Mouse (Mus musculus) heart, embryonic 11.5 days (tissue): ENCODE data around the gene Rps6kl1. TPM values are rescaled to one million over a fixed set of nuclear protein-coding genes. Genes with fewer than 3 reads are reported as not detected.

Experiments
- ATAC-seq: fragments of 200-750 bp; cut with Nextera tagmentation; replicated peaks from 2 replicates; pipeline ENCODE4 v1.8.0; 2017; ENCODE audit warnings: moderate library complexity; ENCODE audit not compliant: insufficient number of reproducible peaks, low FRiP score, low TSS enrichment
- H3K27ac ChIP-seq: fragments of 300-500 bp; sonication (generic); 2 replicates; pipeline ENCODE4 v1.5.1; 2014; ENCODE audit warnings: mild to moderate bottlenecking, low read depth, low read length
- H3K27me3 ChIP-seq: fragments of 300-500 bp; sonication (generic); 2 replicates; pipeline ENCODE4 v1.6.1; 2014; ENCODE audit warnings: mild to moderate bottlenecking, low read length, mixed read lengths; ENCODE audit not compliant: control insufficient read depth, insufficient read depth
- H3K36me3 ChIP-seq: fragments of 300-500 bp; sonication (generic); 2 replicates; pipeline ENCODE4 v1.6.1; 2014; ENCODE audit warnings: mild to moderate bottlenecking, low read length, moderate library complexity, mixed read lengths; ENCODE audit not compliant: control insufficient read depth, insufficient read depth
- H3K4me1 ChIP-seq: fragments of 300-500 bp; sonication (generic); 2 replicates; pipeline ENCODE4 v1.6.1; 2014; ENCODE audit warnings: low read length; ENCODE audit not compliant: control insufficient read depth, insufficient read depth
- H3K4me2 ChIP-seq: fragments of 300-500 bp; sonication (generic); 2 replicates; pipeline ENCODE4 v1.6.1; 2014; ENCODE audit warnings: mild to moderate bottlenecking, moderate library complexity
- H3K4me3 ChIP-seq: fragments of 300-500 bp; sonication (generic); 2 replicates; pipeline ENCODE4 v1.5.1; 2014; ENCODE audit warnings: low read depth, low read length
- H3K9ac ChIP-seq: fragments of 300-500 bp; sonication (generic); 2 replicates; pipeline ENCODE4 v1.6.1; 2014; ENCODE audit warnings: mild to moderate bottlenecking, low read depth, low read length, moderate library complexity
- H3K9me3 ChIP-seq: fragments of 300-500 bp; sonication (generic); replicated peaks from 2 replicates; pipeline ENCODE4 v1.6.1; 2016; ENCODE audit warnings: low read length; ENCODE audit not compliant: control insufficient read depth
- WGBS: fragments of 180-500 bp; shearing (Covaris S2); extraction: QIAGEN DNeasy Blood & Tissue Kit; methylation state at CpG from one replicate; pipeline ENCODE4 v1.1.7; 2014; ENCODE audit not compliant: insufficient replicate concordance; 5-methylcytosine and 5-hydroxymethylcytosine counted together
- polyA plus RNA-seq: library from polyadenylated mRNA; unstranded; fragments of >200 nt; fragmentation: Nextera tagmentation; extraction: Ambion mirVana; gene quantifications from 2 replicates; pipeline ENCODE4 v1.2.1, GENCODE M21; 2014

Gene Rps6kl1
- polyA plus RNA-seq: 0.94 and 1.3 TPM in 2 replicates

DNA sequence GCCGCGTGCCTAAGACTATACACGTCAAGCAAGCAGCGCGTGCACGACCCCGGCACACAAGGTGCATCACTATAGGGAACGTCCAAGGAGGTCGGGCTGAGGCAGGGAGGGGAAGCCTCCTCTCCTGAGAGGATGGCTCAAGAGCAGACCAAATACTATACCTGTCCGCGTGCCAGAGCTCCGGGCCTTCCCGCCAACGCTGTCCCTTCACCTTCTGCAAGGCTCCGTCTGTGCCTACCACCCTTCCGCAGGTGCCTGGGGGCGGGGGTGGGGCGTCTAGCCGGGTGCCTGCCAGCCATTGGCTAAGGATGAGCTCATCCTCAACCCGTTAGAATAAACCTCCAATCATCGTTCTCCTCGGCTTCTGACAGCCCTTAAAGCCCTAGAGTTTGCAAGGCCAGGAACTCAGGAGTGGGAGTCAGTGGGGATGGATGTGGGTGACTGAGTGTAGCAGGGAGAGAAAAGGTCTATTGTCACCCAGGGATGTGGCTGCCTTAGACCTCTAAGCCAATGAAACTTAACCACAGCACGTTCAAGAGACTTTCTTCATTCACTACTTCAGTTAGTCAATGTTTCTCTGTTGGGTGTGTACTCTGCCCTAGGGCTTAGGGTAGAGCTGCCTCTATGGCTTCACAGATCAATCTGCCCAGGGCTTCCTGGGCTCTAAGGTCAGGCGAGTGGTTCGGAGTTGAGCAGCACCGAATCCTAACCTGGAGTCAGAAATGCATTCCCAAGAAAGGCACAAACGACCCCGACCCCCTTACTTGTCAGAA, at the start of gene Rps6kl1:
Gene Rps6kl1, minus strand, starts transcription at position 263 of the 773 bp plus-strand sequence.
- peak within 1 kb of the TSS; percentile 21 for H3K4me3 ChIP-seq
- H3K9me3 ChIP-seq: no peaks in the 10 kb centered on the region
- H3K27me3 ChIP-seq: 0 out of 2 replicates have a peak, but pooled peaks cover 4% of the 10 kb centered on the region
- no peaks in the 10 kb centered on the region for H3K36me3 ChIP-seq
- peaks cover 13% of the 10 kb centered on the region for H3K4me1 ChIP-seq
- H3K27ac ChIP-seq: no peak within 1 kb of the TSS
- H3K9ac ChIP-seq: no peak within 1 kb of the TSS
- WGBS: 12% methylated on average over 28 of the region's 28 CpGs
- 0 out of 2 replicates have a peak, but pooled peaks have one; percentile 50 for ATAC-seq
- H3K4me2 ChIP-seq: peak within 1 kb of the TSS; percentile 61

DNA sequence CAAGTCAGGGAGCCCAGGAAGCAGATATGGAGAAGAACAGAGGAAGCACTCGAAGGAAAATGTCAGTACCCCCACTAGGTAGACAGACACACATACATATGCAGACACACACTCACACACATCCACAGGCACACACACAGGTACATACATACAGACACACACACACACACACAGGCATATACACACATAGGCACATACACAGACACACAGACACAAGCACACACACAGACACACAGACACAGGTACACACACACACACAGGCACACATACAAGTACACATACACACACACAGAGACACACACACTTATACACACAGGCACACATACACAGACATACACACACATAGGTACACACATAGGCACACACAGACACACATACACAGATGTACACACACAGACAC, 48.9 kb upstream of the Rps6kl1 start:
- Histone ChIP-seq H3K4me1 (peaks cover 11% of the 10 kb centered on the region; the same call in 1 of the 2 replicates), H3K36me3 (no peaks in the 10 kb centered on the region), H3K27me3 (no peaks in the 10 kb centered on the region), H3K4me3 (no peak overlapping the region), H3K9me3 (no peaks in the 10 kb centered on the region), H3K4me2 (no peak overlapping the region), H3K27ac (no peak overlapping the region), H3K9ac (no peak overlapping the region)
- WGBS: 74% methylated on average over 1 of the region's 1 CpGs
- no peak for ATAC-seq

DNA sequence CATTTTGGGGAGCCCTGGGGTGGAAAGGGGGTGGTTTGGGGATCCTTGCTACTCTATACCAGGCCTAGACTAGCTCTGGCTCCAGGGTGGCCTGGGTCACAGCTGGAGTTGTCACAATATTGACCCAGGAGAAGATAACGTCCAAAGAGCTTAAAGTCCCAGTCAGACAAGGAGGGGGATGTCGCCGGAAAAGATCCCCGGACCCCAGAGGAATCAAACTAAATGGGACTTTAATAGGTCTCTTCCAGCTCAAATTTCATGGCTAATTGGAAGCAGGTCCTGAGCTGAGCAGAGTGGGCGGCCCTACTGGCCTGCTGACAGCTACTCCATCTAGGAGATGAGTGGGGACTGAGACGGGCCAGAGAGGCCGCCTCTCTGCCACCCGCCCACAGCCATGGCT, 46.9 kb upstream of the Rps6kl1 start:
- ATAC-seq: no peak
- Histone ChIP-seq H3K27me3 (peaks cover 2% of the 10 kb centered on the region; the same call in 1 of the 2 replicates), H3K4me2 (no peak overlapping the region), H3K9me3 (no peaks in the 10 kb centered on the region), H3K27ac (no peak overlapping the region), H3K4me3 (no peak overlapping the region), H3K4me1 (peaks cover 20% of the 10 kb centered on the region), H3K9ac (0 out of 2 replicates have a peak overlapping the region, but pooled peaks have one; percentile 0), H3K36me3 (no peaks in the 10 kb centered on the region)
- 30% methylated on average over 8 of the region's 8 CpGs for WGBS

DNA sequence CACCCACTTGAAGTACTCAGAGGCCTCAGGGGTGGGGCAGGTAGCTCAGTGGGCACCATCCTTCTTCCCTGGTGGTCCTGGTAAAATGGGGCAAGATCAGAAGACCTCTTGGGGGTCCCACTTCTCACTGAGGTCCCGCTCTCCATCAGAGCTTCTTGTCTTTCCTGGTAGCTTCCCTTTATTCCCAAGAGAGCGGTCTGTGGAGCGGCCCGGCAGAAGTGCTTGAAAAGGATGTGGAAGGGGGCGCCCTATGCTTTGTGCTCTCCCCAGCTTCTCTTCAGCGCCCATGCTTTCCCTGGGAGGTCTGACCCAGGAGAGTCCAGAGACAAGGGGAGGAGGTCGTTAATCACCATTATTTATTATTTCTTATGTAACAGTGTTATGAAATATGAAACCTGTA, 46.3 kb upstream of the Rps6kl1 start:
- H3K4me1 ChIP-seq: peaks cover 24% of the 10 kb centered on the region
- peaks cover 2% of the 10 kb centered on the region; the same call in 1 of the 2 replicates for H3K27me3 ChIP-seq
- no peak overlapping the region for H3K4me3 ChIP-seq
- H3K4me2 ChIP-seq: no peak overlapping the region
- H3K9ac ChIP-seq: no peak overlapping the region
- WGBS: 70% methylated on average over 7 of the region's 7 CpGs
- H3K36me3 ChIP-seq: no peaks in the 10 kb centered on the region
- H3K9me3 ChIP-seq: no peaks in the 10 kb centered on the region
- H3K27ac ChIP-seq: no peak overlapping the region
- no peak for ATAC-seq

DNA sequence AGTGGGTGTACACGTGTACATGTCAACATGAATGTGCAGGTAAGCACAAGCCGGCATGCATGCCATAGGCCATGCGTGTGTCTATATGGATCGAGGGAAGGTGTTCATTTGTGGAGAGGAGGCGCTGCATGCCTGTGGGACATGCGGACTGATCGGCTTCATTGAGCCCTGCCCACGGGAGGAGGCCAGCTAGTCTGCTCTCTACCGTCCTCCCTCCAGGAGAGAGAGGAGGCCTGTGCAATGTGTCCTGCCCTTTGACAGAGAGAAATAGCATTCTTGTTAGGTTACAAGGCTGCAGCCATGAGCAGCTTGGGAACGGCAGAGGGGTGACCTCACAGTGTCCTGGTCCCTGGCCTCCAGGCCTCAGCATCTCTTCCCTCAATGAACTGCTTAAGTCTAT, 45.1 kb upstream of the Rps6kl1 start:
- no peak for ATAC-seq
- 71% methylated on average over 10 of the region's 10 CpGs for WGBS
- Histone ChIP-seq H3K9ac (no peak overlapping the region), H3K4me2 (no peak overlapping the region), H3K9me3 (no peaks in the 10 kb centered on the region), H3K27me3 (peaks cover 2% of the 10 kb centered on the region; the same call in 1 of the 2 replicates), H3K27ac (no peak overlapping the region), H3K36me3 (no peaks in the 10 kb centered on the region), H3K4me3 (no peak overlapping the region), H3K4me1 (peaks cover 23% of the 10 kb centered on the region)

DNA sequence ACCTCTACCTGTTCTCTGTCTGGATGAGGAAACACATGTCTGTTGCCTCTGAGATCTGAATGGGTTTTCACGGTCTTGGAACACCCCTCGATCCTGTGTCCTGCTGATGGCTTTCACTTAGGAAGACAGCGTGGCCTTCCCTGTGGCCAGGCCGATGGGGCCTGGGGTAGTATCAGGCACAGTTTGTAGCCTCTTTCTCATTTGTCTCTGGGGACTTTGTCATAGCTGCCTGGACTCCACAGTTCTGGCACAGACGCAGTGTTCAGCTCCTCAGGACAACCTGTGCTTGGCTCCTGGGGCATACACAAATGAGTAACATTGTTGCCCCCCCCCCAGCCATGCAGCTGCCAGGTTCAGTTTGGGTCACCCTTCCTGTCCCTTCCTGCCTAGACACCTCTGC, 44.0 kb upstream of the Rps6kl1 start:
- peaks cover 2% of the 10 kb centered on the region; the same call in 1 of the 2 replicates for H3K27me3 ChIP-seq
- no peaks in the 10 kb centered on the region for H3K36me3 ChIP-seq
- H3K4me1 ChIP-seq: peaks cover 21% of the 10 kb centered on the region
- no peak overlapping the region for H3K4me2 ChIP-seq
- H3K27ac ChIP-seq: no peak overlapping the region
- no peak overlapping the region for H3K9ac ChIP-seq
- WGBS: 75% methylated on average over 5 of the region's 5 CpGs
- H3K4me3 ChIP-seq: no peak overlapping the region
- H3K9me3 ChIP-seq: no peaks in the 10 kb centered on the region
- no peak for ATAC-seq

DNA sequence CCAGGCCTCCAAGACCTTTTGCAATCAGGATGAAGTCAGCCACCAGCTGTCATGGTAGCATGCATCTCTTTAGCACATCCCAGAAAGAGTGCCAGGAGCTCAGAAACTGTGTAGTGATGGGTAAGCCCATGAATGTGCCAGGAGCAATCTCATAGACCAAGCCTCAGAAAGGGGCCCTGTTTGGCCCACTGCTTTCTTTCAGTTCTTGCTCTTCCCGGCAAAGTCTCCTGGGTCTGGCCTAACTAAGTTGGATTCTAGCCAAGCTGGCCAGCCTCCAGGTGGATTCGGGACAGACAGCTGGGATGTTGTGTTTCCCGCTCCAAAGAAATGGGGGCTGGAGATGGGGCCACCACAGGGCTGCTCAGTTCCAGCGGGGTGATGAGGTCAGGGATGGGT, 43.6 kb upstream of the Rps6kl1 start:
- Histone ChIP-seq H3K4me1 (peaks cover 21% of the 10 kb centered on the region), H3K4me2 (no peak overlapping the region), H3K27ac (no peak overlapping the region), H3K27me3 (peaks cover 2% of the 10 kb centered on the region; the same call in 1 of the 2 replicates), H3K36me3 (no peaks in the 10 kb centered on the region), H3K9me3 (no peaks in the 10 kb centered on the region), H3K9ac (no peak overlapping the region), H3K4me3 (no peak overlapping the region)
- no peak for ATAC-seq
- WGBS: 33% methylated on average over 4 of the region's 4 CpGs

DNA sequence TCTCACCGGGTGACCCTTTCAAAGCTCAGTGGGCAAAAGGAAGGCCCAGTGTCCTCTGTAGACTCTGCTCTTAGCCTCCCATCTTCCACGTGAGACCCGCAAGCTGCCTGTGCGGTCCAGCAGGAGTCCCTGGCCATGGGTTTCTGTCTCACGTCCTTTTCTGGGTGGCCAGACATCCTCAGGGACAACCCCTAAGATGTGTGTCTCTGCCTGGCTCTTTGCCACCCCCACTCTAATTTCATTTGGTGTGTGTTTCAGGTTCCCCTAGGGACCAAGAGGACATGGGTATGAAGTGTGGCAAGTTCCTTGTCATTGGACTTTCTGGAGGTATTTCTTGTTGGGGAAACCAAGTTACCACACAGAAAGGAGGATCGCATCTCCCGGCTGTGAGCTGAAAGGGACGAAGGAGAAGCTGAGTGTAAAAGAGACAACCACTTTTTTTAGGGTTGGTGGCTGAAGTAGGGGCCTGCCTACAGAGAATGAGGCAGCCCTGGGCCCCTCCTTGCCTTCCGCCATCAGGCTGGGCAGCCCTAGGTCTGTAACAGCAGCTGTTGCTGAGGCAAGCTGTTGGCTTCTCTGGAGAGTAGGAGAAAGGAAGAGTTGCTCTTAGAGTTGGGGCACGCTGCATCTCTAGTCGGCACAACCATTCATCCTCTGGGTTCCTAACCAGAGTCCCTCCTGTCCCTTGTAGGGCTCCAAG, 43.0 kb upstream of the Rps6kl1 start:
- no peaks in the 10 kb centered on the region for H3K36me3 ChIP-seq
- ATAC-seq: no peak
- WGBS: 87% methylated on average over 11 of the region's 11 CpGs
- H3K4me3 ChIP-seq: no peak overlapping the region
- H3K9me3 ChIP-seq: no peaks in the 10 kb centered on the region
- H3K27me3 ChIP-seq: peaks cover 2% of the 10 kb centered on the region; the same call in 1 of the 2 replicates
- H3K4me2 ChIP-seq: no peak overlapping the region
- H3K27ac ChIP-seq: no peak overlapping the region
- H3K4me1 ChIP-seq: peaks cover 21% of the 10 kb centered on the region
- no peak overlapping the region for H3K9ac ChIP-seq
